Mouse (Mus musculus) neural tube, embryonic 12.5 days (tissue): ENCODE data around the gene Prkar1b. TPM values are rescaled to one million over a fixed set of nuclear protein-coding genes. Genes with fewer than 3 reads are reported as not detected.

Source experiments
- polyA plus RNA-seq: library from polyadenylated mRNA; unstranded; fragments of >200 nt; fragmentation: Nextera tagmentation; extraction: Ambion mirVana; gene quantifications from 2 replicates; pipeline ENCODE4 v1.2.1, GENCODE M21; 2016

Gene Prkar1b
- polyA plus RNA-seq, 1 experiment from 2014 or later: 97.4 TPM

Other genes starting within 250 kb of the Prkar1b start
- 12.1 and 13.8 TPM in 2 replicates for gene Pdgfa, start 152.6 kb downstream of the Prkar1b start, polyA plus RNA-seq
- gene Dnaaf5, start 222 bp upstream of the Prkar1b start, polyA plus RNA-seq: 5.6 and 7.4 TPM in 2 replicates
- gene Sun1, start 50.6 kb upstream of the Prkar1b start, polyA plus RNA-seq: 47.5 and 50.1 TPM in 2 replicates
- gene Get4, start 102.3 kb upstream of the Prkar1b start, polyA plus RNA-seq: 129 and 132 TPM in 2 replicates
- 25.0 and 31.7 TPM in 2 replicates for gene Adap1, start 175.6 kb upstream of the Prkar1b start, polyA plus RNA-seq
- gene Cox19, start 201.4 kb upstream of the Prkar1b start, polyA plus RNA-seq: 124 and 127 TPM in 2 replicates
- 0.13 TPM in 1 of 2 replicates, not detected in the other for gene Cyp2w1, start 202.6 kb upstream of the Prkar1b start, polyA plus RNA-seq
- 1.9 and 2.3 TPM in 2 replicates for gene Gpr146, start 227.7 kb upstream of the Prkar1b start, polyA plus RNA-seq